Mouse (Mus musculus) cerebellum, postnatal 25 days (tissue): ENCODE measurements at regions not wholly inside any gene's neighbourhood (a gene's known extent, or its start where the extent isn't known, plus 50 kb on each side); places are given as distances from the start of the nearest gene placed in this dataset.

Experiments
- DNase-seq, 2 experiments: peaks; one replicate each; pipeline ENCODE4 v3.0.0; 2021; ENCODE audit warnings: mixed read lengths in 2 of 2

- peak; percentile 16 to 35 for DNase-seq
Measured at GRCm38 (mm10) chr8:115476071-115476470, 231.5 kb downstream of the Maf start.

GRCm38 (mm10) chr8:115475156-115475555, 232.4 kb downstream of the Maf start:
- peak; percentile 53 to 55 for DNase-seq

- DNase-seq: no peak
Measured at GRCm38 (mm10) chr8:115473974-115474373, 233.6 kb downstream of the Maf start.

GRCm38 (mm10) chr8:115466553-115466952, 241.0 kb downstream of the Maf start:
- DNase-seq: peak in 1 of 2 experiments; percentile 25

GRCm38 (mm10) chr8:115466122-115466521, 241.5 kb downstream of the Maf start:
- no peak for DNase-seq

- DNase-seq: no peak
Measured at GRCm38 (mm10) chr8:115462657-115463056, 244.9 kb downstream of the Maf start.

- DNase-seq: no peak
Measured at GRCm38 (mm10) chr8:115458119-115458518, 249.5 kb downstream of the Maf start.

- DNase-seq: no peak
Measured at GRCm38 (mm10) chr8:115450789-115451188, 256.8 kb downstream of the Maf start.

- DNase-seq: no peak
Measured at GRCm38 (mm10) chr8:115448367-115448766, 259.2 kb downstream of the Maf start.

GRCm38 (mm10) chr8:115444519-115444918, 263.1 kb downstream of the Maf start:
- DNase-seq: no peak

- DNase-seq: no peak
Measured at GRCm38 (mm10) chr8:115441943-115442550, 265.5 kb downstream of the Maf start.

GRCm38 (mm10) chr8:115441323-115441722, 266.3 kb downstream of the Maf start:
- no peak for DNase-seq

GRCm38 (mm10) chr8:115440151-115440550, 267.4 kb downstream of the Maf start:
- DNase-seq: peak; percentile 35 to 66

GRCm38 (mm10) chr8:115439512-115439911, 268.1 kb downstream of the Maf start:
- DNase-seq: peak; percentile 49 to 53

GRCm38 (mm10) chr8:115437956-115438355, 269.6 kb downstream of the Maf start:
- peak; percentile 21 to 25 for DNase-seq

GRCm38 (mm10) chr8:115436356-115436721, 271.3 kb downstream of the Maf start:
- no peak for DNase-seq

- no peak for DNase-seq
Measured at GRCm38 (mm10) chr8:115435720-115436355, 271.8 kb downstream of the Maf start.

- DNase-seq: peak; percentile 86 to 88
Measured at GRCm38 (mm10) chr8:115432396-115433040, 275.1 kb downstream of the Maf start.

GRCm38 (mm10) chr8:115430793-115431192, 276.8 kb downstream of the Maf start:
- no peak for DNase-seq

GRCm38 (mm10) chr8:115429291-115429883, 278.2 kb downstream of the Maf start:
- peak in 1 of 2 experiments; percentile 17 for DNase-seq

GRCm38 (mm10) chr8:115428528-115429290, 278.9 kb downstream of the Maf start:
- DNase-seq: peak in 1 of 2 experiments; percentile 22

GRCm38 (mm10) chr8:115428022-115428421, 279.6 kb downstream of the Maf start:
- DNase-seq: no peak

GRCm38 (mm10) chr8:115427490-115427889, 280.1 kb downstream of the Maf start:
- DNase-seq: no peak
